In the genomic region with DNA sequence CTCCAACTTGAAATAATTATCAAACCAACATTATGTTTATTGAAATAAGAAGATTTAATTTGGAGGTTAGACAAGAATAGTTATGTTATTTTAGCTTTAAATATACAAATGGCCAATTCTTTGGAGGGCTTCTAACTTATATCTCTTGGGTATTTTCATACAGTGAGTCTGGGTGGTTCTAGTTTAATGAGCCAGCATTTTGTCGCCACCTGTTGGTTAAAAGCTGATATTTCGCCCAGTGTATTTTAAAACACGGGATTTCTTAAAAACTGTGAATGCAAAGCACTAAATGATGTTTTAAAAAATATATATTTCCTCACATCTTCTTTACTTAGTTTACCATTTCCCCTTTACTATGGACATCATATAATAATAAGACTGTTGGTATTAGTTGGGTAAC, we compare ENCODE assay signal across 7 mouse cellular contexts.
A peak's percentile ranks its signal among the peaks of the same experiment; 100 is the strongest.
DNase-seq lines count a peak whose midpoint lies in the region; ATAC-seq and TF ChIP-seq lines count a peak whose summit lies in the region.

No protein-coding gene starts in this region.

- TF ChIP-seq CTCF in hindbrain, postnatal 0 days (IDR thresholded peaks at IDR 0.05; ENCODE audit: low read depth) = peak; percentile 57

- 13% methylated on average over 3 of the region's 3 CpGs for WGBS in hindbrain, postnatal 0 days
- whole genome bisulfite sequencing in hindbrain, embryonic 12.5 days = 21% methylated on average over 3 of the region's 3 CpGs
- 9% methylated on average over 3 of the region's 3 CpGs for WGBS in embryonic facial prominence, embryonic 14.5 days

- no peaks in the 10 kb centered on the region for H3K4me1 ChIP-seq in hindbrain, postnatal 0 days (ENCODE audit: insufficient read depth, low read length)
- H3K4me1 ChIP-seq in hindbrain, embryonic 12.5 days = no peaks in the 10 kb centered on the region
- H3K4me1 ChIP-seq in embryonic facial prominence, embryonic 14.5 days (ENCODE audit: control insufficient read depth, insufficient read depth, low read length) = no peaks in the 10 kb centered on the region

- H3K4me2 ChIP-seq in hindbrain, postnatal 0 days (ENCODE audit: low read depth, low read length) = no peak overlapping the region
- no peak overlapping the region for H3K4me2 ChIP-seq in hindbrain, embryonic 12.5 days (replicated peaks)
- H3K4me2 ChIP-seq in embryonic facial prominence, embryonic 14.5 days (ENCODE audit: low read depth, low read length) = no peak overlapping the region

- H3K36me3 ChIP-seq in hindbrain, postnatal 0 days (ENCODE audit: insufficient read depth, low read length) = no peaks in the 10 kb centered on the region
- no peaks in the 10 kb centered on the region for H3K36me3 ChIP-seq in hindbrain, embryonic 12.5 days
- H3K36me3 ChIP-seq in embryonic facial prominence, embryonic 14.5 days (ENCODE audit: control insufficient read depth, insufficient read depth, low read length) = no peaks in the 10 kb centered on the region

- H3K27ac ChIP-seq in hindbrain, postnatal 0 days = no peak overlapping the region
- H3K27ac ChIP-seq in hindbrain, embryonic 12.5 days = no peak overlapping the region
- H3K27ac ChIP-seq in embryonic facial prominence, embryonic 14.5 days (replicated peaks; ENCODE audit: low read depth, low read length) = no peak overlapping the region

- ATAC-seq in hindbrain, postnatal 0 days = no peak
- ATAC-seq in hindbrain, embryonic 12.5 days (ENCODE audit: low FRiP score) = no peak
- no peak for ATAC-seq in embryonic facial prominence, embryonic 14.5 days (ENCODE audit: low read depth)
- no peak for ATAC-seq in erythroid progenitor cell, adult 5-6 weeks (replicated peaks; ENCODE audit: low FRiP score, poor library complexity, severe bottlenecking)

- no peaks in the 10 kb centered on the region for H3K27me3 ChIP-seq in hindbrain, postnatal 0 days (ENCODE audit: insufficient read depth, low read length)
- peaks cover 4% of the 10 kb centered on the region; the same call in 1 of the 2 replicates for H3K27me3 ChIP-seq in hindbrain, embryonic 12.5 days
- H3K27me3 ChIP-seq in embryonic facial prominence, embryonic 14.5 days (replicated peaks; ENCODE audit: control insufficient read depth, insufficient read depth, low read length) = peaks cover 11% of the 10 kb centered on the region; the same call in 1 of the 2 replicates

- H3K9ac ChIP-seq in hindbrain, postnatal 0 days (replicated peaks; ENCODE audit: low read length) = no peak overlapping the region
- no peak overlapping the region for H3K9ac ChIP-seq in hindbrain, embryonic 12.5 days
- no peak overlapping the region for H3K9ac ChIP-seq in embryonic facial prominence, embryonic 14.5 days (ENCODE audit: low read depth, low read length)

- no peaks in the 10 kb centered on the region for H3K9me3 ChIP-seq in hindbrain, postnatal 0 days (ENCODE audit: low read length)
- no peaks in the 10 kb centered on the region for H3K9me3 ChIP-seq in hindbrain, embryonic 12.5 days (replicated peaks)
- H3K9me3 ChIP-seq in embryonic facial prominence, embryonic 14.5 days (ENCODE audit: control insufficient read depth, low read length) = no peaks in the 10 kb centered on the region

- H3K4me3 ChIP-seq in hindbrain, postnatal 0 days (ENCODE audit: low read length) = no peak overlapping the region
- H3K4me3 ChIP-seq in hindbrain, embryonic 12.5 days = no peak overlapping the region
- no peak overlapping the region for H3K4me3 ChIP-seq in embryonic facial prominence, embryonic 14.5 days (ENCODE audit: low read depth, low read length)

- peak; percentile 71 for DNase-seq in hindbrain, postnatal 0 days (ENCODE audit: low spot score)
- peak; percentile 3 for DNase-seq in thymus, postnatal 14 days
- no peak for DNase-seq in thymus, postnatal 36 days
- DNase-seq in embryonic facial prominence, embryonic 14.5 days (ENCODE audit: low spot score) = peak; percentile 29
- peak; percentile 35 for DNase-seq in retina, postnatal 1 day

Comparison
In these comparisons a context has a peak if more than half of its experiments do, and no peak if none do; other contexts are left out.
1. DNase-seq: peak in hindbrain, postnatal 0 days (single experiment), thymus, postnatal 14 days (single experiment), embryonic facial prominence, embryonic 14.5 days (single experiment) and retina, postnatal 1 day (single experiment); none in thymus, postnatal 36 days (0 of 2).